Mouse (Mus musculus) adrenal gland (tissue): ENCODE results near the gene Ulk4.

Experiments
- intact Hi-C: fragments of 180-260 bp; cut with DNase I; formaldehyde crosslinking; loops from one replicate; pipeline ENCODE4 v1.15.1; 2025
- microRNA-seq, 2 experiments: library from miRNA; unstranded; fragments of <30 nt; microRNA quantifications; one replicate each; pipeline ENCODE4; 2019

Gene Ulk4

GRCm38 (mm10) chr9:120917619-120918018 is 359.4 kb downstream of the Ulk4 start:
- intact Hi-C loops: loop anchor here (5.0 kb wide), 1 partner anchor 60 kb away; no protein-coding TSS in a partner anchor

GRCm38 (mm10) chr9:120914877-120915459 is 362.0 kb downstream of the Ulk4 start:
- intact Hi-C loops: loop anchor here (5.0 kb wide), 1 partner anchor 58 kb away; no protein-coding TSS in a partner anchor

- intact Hi-C loops: no loop called here
Observed at GRCm38 (mm10) chr9:120914429-120914828, 362.6 kb downstream of the Ulk4 start.

- intact Hi-C loops: no loop called here
Observed at GRCm38 (mm10) chr9:120913152-120913551, 363.8 kb downstream of the Ulk4 start.

GRCm38 (mm10) chr9:120908461-120908860 is 368.5 kb downstream of the Ulk4 start:
- intact Hi-C loops: no loop called here

Small RNA genes within 50 kb of the gene (microRNA-seq; reads per million reads assigned to microRNA genes)
- 0.12 to 0.23 reads per million in 2 experiments for gene Mir7090
